Mouse (Mus musculus): ENCODE data around the gene Klf13.

GRCm38 (mm10) chr7:63882739-63883138 lies 56.0 kb downstream of the Klf13 start:
- TF ChIP-seq CTCF (IDR thresholded peaks at IDR 0.05) (no peak), EP300 (IDR thresholded peaks at IDR 0.05; ENCODE audit: insufficient read depth, low read depth, low read length) (no peak)
